Mouse (Mus musculus): ENCODE measurements around the gene Hoxb2.
A peak's percentile ranks its signal among the peaks of the same experiment; 100 is the strongest.

The Hoxb2 gene

GRCm38 (mm10) chr11:96351831-96352230, 1.5 kb downstream of the Hoxb2 start:
- DNase-seq: peak; percentile 76 to 86

GRCm38 (mm10) chr11:96352691-96353521, 2.6 kb downstream of the Hoxb2 start:
- DNase-seq: peak; percentile 75 to 91

GRCm38 (mm10) chr11:96353522-96353841, 3.2 kb downstream of the Hoxb2 start:
- DNase-seq: no peak

- no peak for DNase-seq
Measured at GRCm38 (mm10) chr11:96353939-96354338, 3.6 kb downstream of the Hoxb2 start.

GRCm38 (mm10) chr11:96354376-96354775, 4.1 kb downstream of the Hoxb2 start:
- DNase-seq: peak; percentile 71 to 83

GRCm38 (mm10) chr11:96354801-96355311, 4.5 kb downstream of the Hoxb2 start:
- no peak for DNase-seq

- DNase-seq: peak in 1 of 2 experiments; percentile 82
Measured at GRCm38 (mm10) chr11:96363807-96364206, 13.5 kb downstream of the Hoxb2 start.

- no peak for DNase-seq
Measured at GRCm38 (mm10) chr11:96365441-96366091, 15.2 kb downstream of the Hoxb2 start, which contains the start of gene Hoxb1. Hoxb1 (plus strand) TSS chr11:96365752.

- DNase-seq: peak; percentile 50 to 75
Measured at GRCm38 (mm10) chr11:96366092-96367041, 16.0 kb downstream of the Hoxb2 start.

- no peak for DNase-seq
Measured at GRCm38 (mm10) chr11:96367141-96367540, 16.8 kb downstream of the Hoxb2 start.

GRCm38 (mm10) chr11:96368686-96369085, 18.4 kb downstream of the Hoxb2 start:
- DNase-seq: no peak

GRCm38 (mm10) chr11:96369140-96369539, 18.8 kb downstream of the Hoxb2 start:
- DNase-seq: no peak

- no peak for DNase-seq
Measured at GRCm38 (mm10) chr11:96371726-96372125, 21.4 kb downstream of the Hoxb2 start.

- DNase-seq: no peak
Measured at GRCm38 (mm10) chr11:96372519-96372918, 22.2 kb downstream of the Hoxb2 start.

- DNase-seq: no peak
Measured at GRCm38 (mm10) chr11:96374810-96375209, 24.5 kb downstream of the Hoxb2 start.

GRCm38 (mm10) chr11:96383381-96383780, 33.1 kb downstream of the Hoxb2 start:
- no peak for DNase-seq

GRCm38 (mm10) chr11:96387635-96388034, 37.3 kb downstream of the Hoxb2 start:
- no peak for DNase-seq

GRCm38 (mm10) chr11:96396772-96397626, 46.7 kb downstream of the Hoxb2 start:
- DNase-seq: no peak

- no peak for DNase-seq
Measured at GRCm38 (mm10) chr11:96397806-96398335, 47.5 kb downstream of the Hoxb2 start.

- DNase-seq: no peak
Measured at GRCm38 (mm10) chr11:96399923-96400322, 49.6 kb downstream of the Hoxb2 start.

All from kidney, postnatal 25 days (tissue).